Mouse (Mus musculus): Measurements from ENCODE around the gene Nosip.

DNA sequence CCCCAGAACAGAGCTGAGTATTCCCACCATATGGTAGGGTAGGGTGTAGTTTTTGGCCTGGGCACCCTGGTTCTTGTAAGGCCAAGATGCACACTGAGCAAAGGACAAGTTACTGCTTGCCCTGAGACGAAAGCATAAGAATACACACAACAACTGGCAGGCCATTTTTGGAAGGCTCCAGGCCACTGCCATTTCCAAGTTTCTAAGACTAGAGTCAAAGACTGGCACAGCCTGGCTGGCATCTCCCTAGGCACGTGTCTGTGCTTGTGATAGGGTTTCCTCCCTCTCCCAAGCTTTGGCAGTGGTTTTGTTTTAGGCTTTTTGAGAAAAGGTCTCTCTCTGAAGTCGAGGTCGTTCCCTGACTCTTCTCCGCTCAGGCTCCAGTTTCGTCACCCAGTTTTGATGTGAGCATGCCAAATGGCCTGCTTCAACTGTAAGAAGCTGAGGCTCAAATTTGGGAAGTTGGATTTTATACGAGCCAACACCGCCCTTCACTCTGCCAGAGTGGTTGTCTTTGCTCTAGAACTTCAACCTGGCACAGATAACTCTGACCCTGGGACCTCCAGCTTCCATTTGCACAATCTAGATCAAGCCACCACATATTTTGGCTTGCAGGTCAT is 36.5 kb upstream of the Nosip start:
- no peak for TF ChIP-seq CTCF (IDR thresholded peaks at IDR 0.05)
- TF ChIP-seq POLR2A (IDR thresholded peaks at IDR 0.05; ENCODE audit: insufficient read depth, low read depth, low read length) = no peak

Measured in heart, adult 2 months (tissue).